Mouse (Mus musculus): ENCODE measurements around the gene Synj1.

The Synj1 gene

DNA sequence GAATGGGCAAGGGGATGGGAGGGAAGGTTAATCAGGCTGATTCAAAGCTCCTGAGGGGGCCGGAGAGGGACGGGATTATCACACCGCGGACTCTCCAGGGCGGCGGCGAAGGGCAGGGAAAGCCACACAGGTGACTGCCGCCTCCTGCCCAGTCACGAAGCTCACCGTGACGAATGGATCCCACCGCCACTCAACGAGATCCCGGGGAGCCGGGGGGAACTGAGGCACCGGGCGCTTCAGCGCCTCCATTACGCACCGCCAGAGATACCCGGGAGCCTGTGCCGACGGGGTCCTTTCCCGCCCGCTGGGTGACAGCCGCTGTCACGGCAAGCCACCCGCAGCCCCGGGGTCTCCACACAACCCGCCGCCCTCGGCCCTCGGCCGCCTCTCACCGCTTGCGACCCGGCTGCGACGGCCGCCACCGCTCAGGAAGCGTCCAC, 507 bp downstream of the Synj1 start:
- peak in 1 of 2 experiments; percentile 81 for DNase-seq (ENCODE audit: low spot score in 2 of 2)

DNA sequence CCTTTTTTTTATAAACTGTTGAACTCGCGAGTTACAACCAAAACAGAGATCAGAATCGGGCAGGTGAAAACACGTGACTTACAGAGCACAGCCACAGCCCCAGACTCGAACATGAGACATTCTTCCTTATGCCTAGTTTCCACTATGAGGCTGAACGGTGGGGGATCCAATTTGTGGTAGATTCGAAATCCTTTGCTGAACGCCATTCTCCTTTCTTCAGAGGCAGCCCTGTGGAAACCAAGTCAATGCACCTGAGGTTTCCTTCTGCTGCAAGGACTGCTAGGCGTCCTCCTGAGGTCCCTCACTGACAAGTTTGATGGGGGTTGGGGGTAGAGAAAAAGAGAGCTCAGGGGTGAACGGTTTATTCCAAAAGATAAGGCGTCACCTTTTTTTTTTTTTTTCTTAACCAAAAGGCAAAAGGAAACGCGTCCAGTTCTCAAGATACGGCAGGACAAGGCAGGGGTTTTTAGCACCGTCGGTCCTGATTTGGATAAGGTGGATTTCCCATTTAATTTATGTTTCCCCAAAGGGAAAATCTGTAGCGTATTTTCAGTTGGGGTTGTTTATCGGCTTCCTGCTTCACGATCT, 1.1 kb downstream of the Synj1 start:
- peak; percentile 30 to 44 for DNase-seq (ENCODE audit: low spot score in 2 of 2)

DNA sequence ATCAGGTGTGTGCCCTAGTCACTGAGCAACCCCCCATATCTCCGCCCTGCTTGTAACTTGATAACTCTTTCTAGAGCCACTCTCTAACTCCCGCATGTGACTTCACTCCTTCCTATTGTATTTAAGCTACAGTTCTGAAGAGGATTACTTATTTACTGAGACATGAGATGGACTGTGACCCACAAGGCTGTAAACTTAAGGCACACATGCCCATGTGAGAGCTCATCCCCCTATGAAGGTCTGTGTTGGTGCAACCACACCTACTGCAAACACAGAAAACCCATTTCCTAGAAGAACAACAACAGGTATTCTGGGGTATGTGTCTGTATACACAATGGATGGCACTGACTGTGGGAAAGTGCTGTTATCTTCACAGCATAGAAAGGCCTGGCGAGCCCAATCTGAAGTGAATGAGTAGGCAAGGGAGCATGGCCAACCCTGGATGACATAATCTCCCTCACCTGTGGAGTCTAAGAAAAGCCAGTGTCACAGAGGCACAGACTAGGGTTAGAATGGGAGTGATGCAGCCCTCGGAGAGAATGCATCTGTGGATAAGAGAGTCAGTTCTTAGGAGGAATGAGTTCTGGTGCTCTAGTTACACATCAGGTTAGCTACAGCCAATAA, 6.1 kb downstream of the Synj1 start:
- no peak for DNase-seq (ENCODE audit: low spot score in 2 of 2)

DNA sequence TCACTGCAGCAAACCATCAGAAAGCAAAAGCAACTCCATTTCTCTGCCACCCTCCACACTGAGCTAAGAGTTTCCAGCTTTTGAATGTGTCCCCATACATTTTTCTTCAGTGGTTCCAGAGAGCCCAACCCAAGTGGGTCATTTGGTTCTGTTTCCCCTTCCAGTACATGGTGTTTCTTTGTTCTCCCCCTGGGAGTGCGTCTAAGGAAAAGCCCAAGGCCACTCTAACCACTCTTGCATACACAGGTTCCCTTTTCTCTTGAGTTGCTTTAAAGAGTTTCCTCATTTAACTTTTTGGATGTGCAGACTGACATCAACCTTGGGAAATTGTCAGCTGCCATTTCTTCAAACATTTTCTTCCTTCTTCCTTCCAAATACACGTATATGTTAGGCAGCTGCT, 10.0 kb downstream of the Synj1 start:
- DNase-seq (ENCODE audit: low spot score in 2 of 2): no peak

DNA sequence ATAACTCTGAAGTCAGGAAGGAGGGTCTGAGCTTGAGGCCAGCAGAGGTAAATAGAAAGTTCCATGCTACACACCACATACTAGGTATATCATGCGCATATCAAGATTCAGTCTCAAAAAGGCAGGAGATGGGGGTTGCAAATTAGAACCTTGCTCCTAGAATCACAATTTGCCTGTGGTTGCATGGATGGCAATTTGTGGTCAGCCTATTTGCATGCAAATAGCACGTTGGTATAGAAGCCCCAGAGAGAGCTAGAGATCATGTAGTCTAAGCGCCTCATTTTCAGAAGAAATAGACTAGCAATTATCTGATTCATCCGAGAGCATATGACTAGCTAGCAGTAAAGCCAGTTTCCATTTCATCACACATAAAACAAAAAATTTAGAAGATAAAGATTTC, 11.3 kb downstream of the Synj1 start:
- no peak for DNase-seq (ENCODE audit: low spot score in 2 of 2)

DNA sequence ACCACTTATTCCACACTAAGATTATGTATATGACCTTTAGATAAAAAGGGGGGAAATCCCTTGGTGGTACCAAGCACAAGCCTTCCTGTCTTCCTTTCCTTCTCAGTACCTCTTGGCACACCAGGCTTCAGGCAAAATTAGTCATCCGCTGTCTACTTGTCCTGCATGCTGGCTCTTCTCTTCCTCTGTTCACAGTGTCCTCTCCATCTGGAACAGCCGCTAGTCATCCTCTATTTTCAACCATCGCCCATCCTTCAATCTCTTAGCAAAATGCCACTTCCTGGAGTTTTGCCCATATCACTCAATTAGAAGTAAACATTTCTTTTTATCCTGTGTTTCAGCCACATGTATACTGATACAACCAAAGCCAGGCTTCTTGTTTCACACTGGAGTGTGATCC, 13.3 kb downstream of the Synj1 start:
- no peak for DNase-seq (ENCODE audit: low spot score in 2 of 2)

DNA sequence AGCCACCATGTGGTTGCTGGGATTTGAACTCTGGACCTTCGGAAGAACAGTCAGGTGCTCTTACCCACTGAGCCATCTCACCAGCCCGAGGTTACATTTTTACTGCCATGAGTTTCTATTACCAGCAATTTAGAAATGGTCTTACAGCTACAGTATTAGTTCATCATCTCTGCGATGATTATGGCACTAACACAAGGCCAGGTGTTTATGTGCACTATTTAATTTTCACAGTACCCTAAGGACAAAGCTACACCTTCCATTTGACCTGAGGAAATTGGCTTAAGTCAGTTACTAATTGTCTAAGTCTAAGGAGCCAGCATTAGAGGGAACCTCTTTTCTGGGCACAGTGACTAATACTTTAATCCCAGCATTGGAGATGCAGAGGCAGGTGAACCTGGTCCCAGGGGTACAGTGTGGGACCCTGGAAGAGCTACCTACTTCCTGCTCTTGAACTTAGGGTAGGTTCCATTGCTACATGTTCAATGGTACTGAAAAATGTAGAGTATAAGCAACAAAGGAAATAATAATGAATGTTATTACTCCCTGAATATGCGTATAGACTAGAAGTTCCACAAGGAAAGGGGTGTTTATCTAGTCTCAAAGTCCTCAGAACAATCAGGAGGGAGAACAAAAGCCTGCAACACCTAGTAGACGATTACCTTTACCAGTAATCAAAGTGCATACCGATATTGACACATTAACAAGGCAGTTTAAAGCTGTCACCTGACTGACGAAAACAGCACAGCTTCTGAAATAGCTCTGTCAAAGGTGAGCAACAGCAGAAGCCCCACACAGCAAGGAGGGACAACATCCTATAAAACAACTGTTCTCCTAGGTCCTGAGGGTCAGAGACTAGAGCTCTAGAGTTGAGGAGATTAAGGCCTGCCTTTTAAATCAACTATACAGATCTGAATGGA, 14.5 kb downstream of the Synj1 start:
- DNase-seq (ENCODE audit: low spot score in 2 of 2): no peak

DNA sequence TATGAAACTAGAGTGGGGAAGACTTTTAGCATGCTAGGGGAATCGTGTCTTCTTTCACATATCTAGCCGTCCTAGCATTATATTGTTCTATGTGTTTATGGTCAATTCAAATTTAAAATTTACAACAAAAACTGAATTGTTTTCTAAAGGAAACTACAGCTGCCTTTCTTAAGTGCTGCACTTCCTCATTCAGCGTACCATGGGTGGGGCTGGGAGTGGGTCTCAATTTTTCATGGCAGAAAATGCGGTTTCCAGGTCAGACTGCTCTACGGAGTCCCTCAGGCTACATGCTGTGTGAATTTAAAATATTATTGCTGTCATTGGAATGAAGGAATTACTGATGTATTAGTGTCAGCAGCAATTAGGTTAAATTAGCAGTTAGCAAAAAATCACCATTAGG, 15.6 kb downstream of the Synj1 start:
- DNase-seq (ENCODE audit: low spot score in 2 of 2): no peak

DNA sequence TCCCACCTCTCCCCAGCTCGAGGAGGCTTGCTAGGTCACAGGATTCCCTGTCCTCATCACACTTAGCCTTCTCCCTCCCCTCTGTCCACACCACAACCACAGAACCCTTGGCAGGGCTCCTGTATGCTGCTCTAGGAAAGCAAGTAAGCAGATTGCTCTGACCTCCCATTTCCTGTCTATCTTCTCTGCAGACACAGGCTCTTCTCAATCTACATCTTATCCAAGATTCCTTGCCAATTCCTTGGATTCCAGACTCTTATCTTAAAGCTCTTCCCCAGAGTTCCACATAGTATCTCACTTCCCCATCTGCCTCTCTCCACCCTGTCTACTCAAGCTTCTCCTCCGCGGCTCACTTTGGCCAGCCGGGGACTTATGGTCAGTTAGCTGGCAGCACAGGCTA, 16.1 kb downstream of the Synj1 start:
- no peak for DNase-seq (ENCODE audit: low spot score in 2 of 2)

DNA sequence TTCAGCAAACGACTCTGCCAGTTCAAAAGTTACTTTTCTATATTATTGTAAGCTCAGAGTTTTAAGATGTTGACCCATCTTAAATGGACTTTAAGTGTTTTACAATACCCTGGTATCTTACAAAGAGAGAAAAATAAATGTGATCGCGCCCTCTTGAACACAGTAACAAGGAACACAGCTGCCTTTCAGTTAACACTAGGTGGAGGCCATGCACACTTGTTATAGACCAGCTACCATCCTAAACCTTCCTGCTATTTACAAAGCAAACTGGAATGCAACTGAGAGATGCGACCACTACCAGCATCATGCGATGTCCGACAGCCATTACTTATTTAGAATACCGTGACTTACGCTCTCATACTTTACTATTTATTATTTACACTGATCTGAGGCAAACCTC, 21.9 kb downstream of the Synj1 start:
- DNase-seq (ENCODE audit: low spot score in 2 of 2): no peak

DNA sequence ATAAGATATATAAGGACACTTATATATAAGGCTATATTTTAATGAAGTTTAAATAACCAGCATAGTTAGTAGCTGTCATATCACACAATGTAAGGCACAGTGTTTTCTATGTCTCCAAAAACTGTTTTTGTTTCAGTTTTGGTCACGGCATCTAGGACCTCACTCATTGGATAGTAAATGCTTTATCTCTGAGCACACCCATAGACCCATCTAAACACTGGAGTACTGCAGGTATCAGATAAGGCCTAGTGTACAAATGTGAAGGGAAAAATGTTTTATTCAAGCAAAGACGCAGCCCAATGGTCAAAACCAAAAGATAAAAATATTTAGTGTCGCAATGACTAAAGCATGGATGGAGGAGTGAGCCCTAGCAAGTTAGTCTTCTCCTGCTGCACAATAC, 22.4 kb downstream of the Synj1 start:
- DNase-seq (ENCODE audit: low spot score in 2 of 2): no peak

DNA sequence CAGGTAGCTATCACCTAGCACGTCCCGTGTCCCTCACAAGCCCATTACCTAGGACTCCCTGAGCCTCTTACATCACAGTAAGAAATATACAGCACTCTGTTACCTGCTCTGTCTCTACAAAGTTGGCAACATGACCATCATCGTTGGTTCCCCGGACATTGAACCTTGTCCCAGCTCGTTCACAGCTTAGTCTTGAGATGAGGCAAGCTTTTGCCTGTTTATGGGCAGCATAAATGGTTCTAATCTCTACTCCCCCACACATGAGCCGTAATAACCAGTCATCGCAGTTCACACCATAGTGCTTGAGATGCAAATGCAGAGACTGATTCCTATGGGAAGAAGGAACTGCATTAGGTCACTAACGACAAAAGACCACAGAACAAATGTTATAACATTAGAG, 23.1 kb downstream of the Synj1 start:
- peak in 1 of 2 experiments; percentile 42 for DNase-seq (ENCODE audit: low spot score in 2 of 2)

DNA sequence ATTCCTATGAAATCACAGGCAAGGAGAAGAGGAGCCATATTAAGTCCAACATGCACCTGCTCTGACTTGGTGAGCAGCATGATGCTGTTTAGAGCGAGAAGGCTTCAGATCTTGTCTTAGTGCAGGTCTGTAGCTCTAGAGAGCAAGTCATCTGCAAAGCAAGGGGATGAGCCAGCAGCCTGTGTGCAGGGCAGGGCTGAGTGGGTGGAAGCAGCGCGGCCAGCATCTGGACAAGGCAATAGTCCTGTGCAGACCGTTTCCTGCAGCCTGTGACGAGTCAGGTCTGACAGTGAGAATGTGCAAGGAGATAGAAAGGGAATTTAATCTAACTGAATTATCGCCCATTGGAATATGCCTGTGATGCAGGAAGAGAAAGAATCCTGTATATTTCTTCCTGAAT, 40.1 kb downstream of the Synj1 start:
- no peak for DNase-seq (ENCODE audit: low spot score in 2 of 2)

DNA sequence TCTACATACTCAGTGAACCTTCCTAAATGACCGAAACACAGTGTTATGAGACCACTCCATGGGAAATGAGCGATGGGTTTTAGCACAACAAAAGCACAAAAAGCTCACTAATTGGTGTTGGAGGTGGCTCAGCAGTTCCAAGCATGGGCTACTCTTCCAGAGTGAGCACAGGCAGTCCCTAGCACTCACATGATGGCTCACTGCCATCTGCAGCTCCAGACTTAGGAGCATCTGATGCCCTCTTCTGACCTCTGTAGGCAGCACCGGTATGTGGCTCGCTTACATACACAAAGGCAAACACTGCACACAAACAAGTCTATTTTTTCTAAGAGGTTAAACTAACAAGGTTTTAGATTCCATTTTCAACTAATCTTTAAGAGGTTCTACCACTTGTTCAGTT, 44.9 kb downstream of the Synj1 start:
- no peak for DNase-seq (ENCODE audit: low spot score in 2 of 2)

DNA sequence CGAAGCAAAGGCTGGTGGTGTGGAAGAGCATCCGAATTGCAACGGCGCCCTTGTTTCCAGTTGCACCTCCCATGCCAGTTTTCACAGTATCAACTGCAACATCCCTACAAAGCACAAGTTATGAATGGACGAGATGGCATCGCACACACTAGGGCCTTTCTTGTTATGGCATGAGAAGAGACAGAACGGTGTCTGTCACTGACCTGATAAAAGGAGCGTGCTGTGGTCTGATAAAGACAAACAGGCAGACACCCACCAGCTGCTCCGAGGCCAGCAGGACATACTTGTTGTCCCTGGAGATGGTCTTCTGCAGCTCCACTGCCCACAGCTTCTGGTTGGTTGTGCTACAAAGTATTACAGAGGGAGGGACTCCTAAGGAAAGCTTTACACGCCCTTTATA, 46.8 kb downstream of the Synj1 start:
- peak; percentile 36 to 59 for DNase-seq (ENCODE audit: low spot score in 2 of 2)

DNA sequence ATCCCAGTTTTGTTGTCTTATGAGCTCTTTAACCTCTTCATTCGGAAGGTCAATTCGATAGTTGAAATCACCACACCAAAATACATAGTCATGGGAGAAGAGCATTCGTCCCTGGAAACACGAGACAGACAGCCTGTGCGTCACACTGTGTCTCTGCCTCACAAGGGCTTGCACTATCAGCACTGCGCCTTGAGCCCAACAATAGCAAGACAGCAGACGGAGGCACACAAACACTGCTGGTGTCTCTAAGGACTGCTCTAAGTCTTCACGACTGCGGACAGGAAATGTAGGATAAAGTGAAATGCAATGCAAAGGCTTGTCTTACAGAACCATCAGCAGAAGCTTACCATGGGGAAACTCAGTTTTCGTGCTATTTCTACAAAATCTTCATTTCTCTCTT, 47.2 kb downstream of the Synj1 start:
- no peak for DNase-seq (ENCODE audit: low spot score in 2 of 2)

DNA sequence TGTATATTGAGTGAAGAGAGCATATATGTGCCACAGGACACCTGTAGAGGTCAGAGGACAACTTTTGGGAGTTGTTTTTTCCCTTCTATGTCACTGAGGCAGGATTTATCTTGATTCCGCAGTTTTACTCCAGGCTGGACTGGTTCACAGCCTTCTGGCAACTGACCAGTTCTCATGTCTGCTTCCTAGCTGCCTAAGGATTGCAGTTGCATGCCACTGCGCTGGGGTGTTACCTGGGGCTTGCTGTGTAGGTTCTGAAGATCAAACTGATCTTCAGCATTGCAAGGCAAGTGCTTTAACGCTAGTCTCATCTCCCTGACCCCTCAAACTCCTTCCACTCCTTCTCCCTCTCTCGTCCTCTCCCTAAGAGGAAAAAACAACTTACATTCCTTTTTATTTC, 47.9 kb downstream of the Synj1 start:
- DNase-seq (ENCODE audit: low spot score in 2 of 2): no peak

DNA sequence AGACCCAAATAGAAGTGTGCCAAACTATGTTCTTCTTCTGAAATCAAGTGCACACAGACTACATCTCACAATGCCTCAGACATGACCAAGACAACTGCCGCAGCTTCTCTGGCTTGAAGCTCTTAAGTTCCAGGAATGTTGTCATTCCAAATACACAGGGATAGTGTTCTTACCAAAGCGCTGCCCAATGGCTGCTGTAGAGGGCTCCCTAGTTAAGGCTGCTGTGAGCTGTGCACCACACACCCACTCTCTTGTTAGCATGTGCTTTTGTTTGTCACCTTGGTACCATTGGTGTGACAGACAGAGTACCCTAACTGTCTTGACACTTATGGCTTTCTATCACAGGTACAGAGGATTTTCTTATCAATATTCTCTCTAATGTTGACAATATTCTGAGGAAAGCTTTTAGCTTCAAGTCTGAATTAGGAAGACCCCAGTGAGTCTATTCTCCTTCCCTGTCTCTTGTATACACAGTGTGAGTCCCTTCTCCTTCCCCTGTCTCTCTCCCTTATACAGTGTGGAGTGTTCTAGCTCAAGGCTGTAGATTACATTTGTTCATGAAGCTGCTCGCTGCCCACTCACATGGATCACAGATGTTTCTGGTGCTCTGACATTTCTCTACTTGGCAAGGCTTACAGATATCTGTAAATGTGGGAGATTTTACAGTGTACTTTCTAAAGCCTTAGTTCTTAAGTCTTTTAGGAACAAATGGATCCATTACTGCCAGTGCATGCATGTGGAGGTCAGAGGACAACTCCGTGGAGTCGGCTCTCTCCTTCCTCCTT, 52.6 kb downstream of the Synj1 start:
- DNase-seq (ENCODE audit: low spot score in 2 of 2): no peak

DNA sequence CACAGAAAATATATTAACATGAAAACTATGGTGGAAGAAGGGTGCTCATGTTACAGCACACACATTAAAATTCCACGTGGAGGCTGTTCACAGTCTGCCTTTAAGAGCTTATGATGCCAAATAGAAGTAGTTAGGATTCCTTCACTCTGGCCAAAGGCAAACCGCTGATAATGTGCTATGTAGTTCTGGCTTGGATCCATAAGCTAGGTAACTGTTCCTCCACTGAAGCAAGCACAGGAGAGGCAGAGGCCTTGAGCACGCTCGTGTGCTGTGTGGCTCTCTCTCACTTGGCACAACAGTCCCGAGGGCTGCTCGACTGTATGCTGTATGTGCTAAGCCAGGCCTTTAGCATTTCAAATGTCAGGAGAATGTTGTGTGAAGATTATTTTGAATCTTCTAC, 55.6 kb downstream of the Synj1 start:
- DNase-seq (ENCODE audit: low spot score in 2 of 2): no peak

DNA sequence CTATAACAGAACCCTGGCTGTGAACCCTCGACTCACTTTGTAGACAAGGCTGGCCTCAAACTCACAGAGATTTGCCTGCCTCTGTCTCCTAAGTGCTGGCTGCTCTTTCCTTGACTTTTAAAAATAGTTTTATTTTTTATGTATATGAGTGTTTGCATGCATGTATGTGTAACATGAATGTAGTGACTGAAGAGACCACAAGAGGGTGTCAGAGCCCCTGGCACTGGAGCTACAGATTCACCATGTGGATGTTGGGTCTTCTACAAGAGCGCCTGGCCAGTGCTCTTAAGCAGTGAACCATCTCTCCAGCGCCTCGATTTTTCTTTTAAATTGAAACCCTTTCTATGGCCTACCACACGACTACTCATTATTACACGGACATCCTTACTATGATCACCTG, 57.3 kb downstream of the Synj1 start:
- no peak for DNase-seq (ENCODE audit: low spot score in 2 of 2)

DNA sequence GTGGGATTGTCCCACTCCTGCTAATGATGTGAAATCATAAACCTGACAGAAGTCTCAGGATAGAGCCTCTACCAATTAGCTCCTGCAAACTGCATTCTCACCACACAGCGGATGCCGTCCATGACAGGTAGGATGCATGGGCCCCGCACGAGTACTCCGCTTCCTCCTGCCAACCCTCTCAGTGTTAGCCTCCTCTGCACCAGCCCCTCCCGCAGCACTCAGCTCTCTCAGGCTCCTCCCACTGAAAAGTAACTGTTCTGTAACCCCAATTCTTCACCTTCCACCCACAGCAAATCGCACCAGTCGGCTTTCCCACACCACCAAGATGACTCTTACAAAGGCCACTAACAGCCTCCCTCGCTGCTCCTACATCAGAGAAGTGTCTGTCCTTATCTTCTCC, 58.0 kb downstream of the Synj1 start:
- no peak for DNase-seq (ENCODE audit: low spot score in 2 of 2)

DNA sequence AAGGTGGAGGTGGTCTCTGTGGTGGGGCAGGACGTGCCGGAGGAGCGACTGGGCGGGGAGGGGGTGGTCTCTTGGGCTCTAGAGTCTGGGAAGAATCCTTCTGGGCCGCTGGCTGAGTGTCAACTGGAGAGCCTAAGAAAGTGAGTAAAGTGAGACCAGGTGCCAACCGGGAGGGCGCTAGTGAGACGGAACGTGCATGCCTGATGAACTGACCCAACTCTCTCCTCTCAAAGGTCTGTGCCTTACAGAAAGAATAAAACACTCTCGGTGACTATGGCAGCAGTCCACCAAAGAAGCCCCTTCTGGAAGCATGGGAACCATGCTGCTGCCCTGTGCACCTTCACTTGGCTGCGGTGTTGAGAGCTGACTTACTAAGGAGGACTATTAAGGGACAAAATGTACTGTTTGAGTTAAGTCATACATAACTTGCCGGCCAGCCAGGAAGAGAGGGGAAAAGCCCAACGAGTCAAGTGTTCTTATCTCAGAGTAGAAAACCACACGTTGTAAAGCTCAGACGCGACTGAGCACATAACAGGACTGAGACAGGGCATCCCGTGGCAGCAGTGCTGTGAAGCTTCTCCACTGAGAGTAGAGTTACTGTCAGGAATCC, 60.6 kb downstream of the Synj1 start:
- no peak for DNase-seq (ENCODE audit: low spot score in 2 of 2)
